Mouse (Mus musculus): Measurements from ENCODE around the gene Adgrb3. TPM values are rescaled to one million over a fixed set of nuclear protein-coding genes. Genes with fewer than 3 reads are reported as not detected.

Adgrb3 gene
- total and polyA plus RNA-seq, 2 experiments from 2014 or later, result 54.6 to 90.7 TPM

DNA sequence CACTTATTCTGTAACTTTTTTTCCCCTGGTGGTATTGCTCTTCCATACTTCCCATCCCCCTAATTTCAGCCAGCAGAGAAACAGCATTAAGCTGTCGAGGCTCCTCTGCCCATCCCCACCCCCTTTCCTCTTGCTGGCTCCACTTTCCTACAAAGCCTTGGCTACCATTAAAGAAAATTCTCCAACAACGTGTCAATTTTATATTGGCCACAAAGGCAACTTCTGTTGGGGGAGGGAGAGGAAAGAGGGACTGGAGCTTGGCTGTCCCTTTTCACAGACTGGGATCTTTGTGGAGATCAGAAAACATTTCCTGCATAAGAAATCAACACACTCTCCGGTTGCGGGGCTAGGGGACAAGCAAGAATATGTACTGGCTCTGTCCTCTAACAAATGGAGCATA is 4.9 kb downstream of the Adgrb3 start:
- Histone ChIP-seq H3K4me3 (ENCODE audit: low read depth, low read length) (peak overlapping the region; percentile 67), H3K4me1 (ENCODE audit: insufficient read depth, low read length) (peaks cover 9% of the 10 kb centered on the region; the same call in 1 of the 2 replicates), H3K9ac (replicated peaks; ENCODE audit: low read length, poor library complexity, severe bottlenecking) (peak overlapping the region; percentile 40), H3K27me3 (ENCODE audit: insufficient read depth, low read length) (no peaks in the 10 kb centered on the region), H3K4me2 (ENCODE audit: low read depth, low read length, poor library complexity, severe bottlenecking) (peak overlapping the region; percentile 54), H3K36me3 (ENCODE audit: insufficient read depth, low read length) (no peaks in the 10 kb centered on the region), H3K27ac (ENCODE audit: low read depth, low read length) (peak overlapping the region; percentile 39), H3K9me3 (ENCODE audit: low read length) (no peaks in the 10 kb centered on the region)
- WGBS, result 19% methylated on average over 4 of the region's 4 CpGs
- ATAC-seq (ENCODE audit: low FRiP score) (no peak), DNase-seq (ENCODE audit: low spot score) (peak; percentile 63)
- peak; percentile 12; the same call in 1 of the 2 replicates for TF ChIP-seq CTCF (IDR thresholded peaks at IDR 0.05)

- no peaks in the 10 kb centered on the region for H3K9me3 ChIP-seq (ENCODE audit: low read length)
- no peak overlapping the region; the same call in 1 of the 2 replicates for H3K27ac ChIP-seq (ENCODE audit: low read depth, low read length)
- peak overlapping the region; percentile 54 for H3K4me2 ChIP-seq (ENCODE audit: low read depth, low read length, poor library complexity, severe bottlenecking)
- ATAC-seq (ENCODE audit: low FRiP score), result no peak
- DNase-seq (ENCODE audit: low spot score), result peak; percentile 38
- H3K36me3 ChIP-seq (ENCODE audit: insufficient read depth, low read length), result no peaks in the 10 kb centered on the region
- H3K27me3 ChIP-seq (ENCODE audit: insufficient read depth, low read length), result no peaks in the 10 kb centered on the region
- WGBS, result 35% methylated on average over 10 of the region's 10 CpGs
- H3K4me3 ChIP-seq (ENCODE audit: low read depth, low read length), result peak overlapping the region; percentile 67
- peaks cover 9% of the 10 kb centered on the region; the same call in 1 of the 2 replicates for H3K4me1 ChIP-seq (ENCODE audit: insufficient read depth, low read length)
- TF ChIP-seq CTCF (IDR thresholded peaks at IDR 0.05), result no peak
- peak overlapping the region; percentile 40; the same call in 1 of the 2 replicates for H3K9ac ChIP-seq (replicated peaks; ENCODE audit: low read length, poor library complexity, severe bottlenecking)
These were observed 5.5 kb downstream of the Adgrb3 start for GRCm38 (mm10) chr1:25823961-25824360.

DNA sequence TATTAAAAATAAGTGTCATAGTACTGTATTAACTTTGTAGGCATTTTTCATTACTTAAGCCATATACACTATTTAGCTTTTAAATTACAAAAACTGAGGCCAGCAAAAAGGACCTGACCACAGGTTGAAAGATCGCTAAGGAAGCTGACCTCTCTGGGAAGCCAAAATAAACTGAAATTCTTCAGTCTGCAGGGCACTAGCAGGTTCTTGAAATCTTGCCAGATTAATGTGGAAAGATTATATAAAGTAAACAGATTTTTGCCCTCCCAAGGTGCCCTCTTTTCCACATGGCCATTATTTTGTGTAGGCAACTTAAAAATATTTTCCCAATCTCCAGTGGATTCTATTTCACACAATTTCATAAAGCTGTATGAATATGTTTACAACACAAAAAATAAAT is 14.0 kb downstream of the Adgrb3 start:
- ATAC-seq (ENCODE audit: low FRiP score), result no peak
- Histone ChIP-seq H3K27me3 (ENCODE audit: insufficient read depth, low read length) (no peaks in the 10 kb centered on the region), H3K4me3 (ENCODE audit: low read depth, low read length) (no peak overlapping the region), H3K4me2 (ENCODE audit: low read depth, low read length, poor library complexity, severe bottlenecking) (no peak overlapping the region), H3K9me3 (ENCODE audit: low read length) (no peaks in the 10 kb centered on the region), H3K36me3 (ENCODE audit: insufficient read depth, low read length) (no peaks in the 10 kb centered on the region), H3K9ac (replicated peaks; ENCODE audit: low read length, poor library complexity, severe bottlenecking) (no peak overlapping the region), H3K4me1 (ENCODE audit: insufficient read depth, low read length) (peaks cover under 1% of the 10 kb centered on the region; the same call in 1 of the 2 replicates), H3K27ac (ENCODE audit: low read depth, low read length) (no peak overlapping the region)
- DNase-seq (ENCODE audit: low spot score), result no peak
- no peak for TF ChIP-seq CTCF (IDR thresholded peaks at IDR 0.05)
- WGBS, result 79% methylated on average over 1 of the region's 1 CpGs

GRCm38 (mm10) chr1:25778784-25779183 is 50.7 kb downstream of the Adgrb3 start:
- H3K9ac ChIP-seq (replicated peaks; ENCODE audit: low read length, poor library complexity, severe bottlenecking), result no peak overlapping the region
- no peaks in the 10 kb centered on the region for H3K27me3 ChIP-seq (ENCODE audit: insufficient read depth, low read length)
- no peak overlapping the region for H3K27ac ChIP-seq (ENCODE audit: low read depth, low read length)
- H3K4me1 ChIP-seq (ENCODE audit: insufficient read depth, low read length), result no peaks in the 10 kb centered on the region
- TF ChIP-seq CTCF (IDR thresholded peaks at IDR 0.05), result no peak
- no peaks in the 10 kb centered on the region for H3K9me3 ChIP-seq (ENCODE audit: low read length)
- H3K4me3 ChIP-seq (ENCODE audit: low read depth, low read length), result no peak overlapping the region
- H3K36me3 ChIP-seq (ENCODE audit: insufficient read depth, low read length), result no peaks in the 10 kb centered on the region
- DNase-seq (ENCODE audit: low spot score) (no peak), ATAC-seq (ENCODE audit: low FRiP score) (no peak)
- 81% methylated on average over 1 of the region's 1 CpGs for WGBS
- H3K4me2 ChIP-seq (ENCODE audit: low read depth, low read length, poor library complexity, severe bottlenecking), result no peak overlapping the region

GRCm38 (mm10) chr1:25777459-25777858 is 52.0 kb downstream of the Adgrb3 start:
- no peak overlapping the region for H3K9ac ChIP-seq (replicated peaks; ENCODE audit: low read length, poor library complexity, severe bottlenecking)
- ATAC-seq (ENCODE audit: low FRiP score) (no peak), DNase-seq (ENCODE audit: low spot score) (no peak)
- no peak for TF ChIP-seq CTCF (IDR thresholded peaks at IDR 0.05)
- H3K27ac ChIP-seq (ENCODE audit: low read depth, low read length), result no peak overlapping the region
- H3K4me3 ChIP-seq (ENCODE audit: low read depth, low read length), result no peak overlapping the region
- H3K9me3 ChIP-seq (ENCODE audit: low read length), result no peaks in the 10 kb centered on the region
- no peaks in the 10 kb centered on the region for H3K27me3 ChIP-seq (ENCODE audit: insufficient read depth, low read length)
- WGBS, result 81% methylated on average over 4 of the region's 4 CpGs
- H3K4me1 ChIP-seq (ENCODE audit: insufficient read depth, low read length), result no peaks in the 10 kb centered on the region
- H3K4me2 ChIP-seq (ENCODE audit: low read depth, low read length, poor library complexity, severe bottlenecking), result no peak overlapping the region
- H3K36me3 ChIP-seq (ENCODE audit: insufficient read depth, low read length), result no peaks in the 10 kb centered on the region

GRCm38 (mm10) chr1:25775440-25776130 is 53.9 kb downstream of the Adgrb3 start:
- no peaks in the 10 kb centered on the region for H3K4me1 ChIP-seq (ENCODE audit: insufficient read depth, low read length)
- no peaks in the 10 kb centered on the region for H3K27me3 ChIP-seq (ENCODE audit: insufficient read depth, low read length)
- H3K4me3 ChIP-seq (ENCODE audit: low read depth, low read length), result no peak overlapping the region
- ATAC-seq (ENCODE audit: low FRiP score) (no peak), DNase-seq (ENCODE audit: low spot score) (no peak)
- WGBS, result 87% methylated on average over 3 of the region's 3 CpGs
- no peak overlapping the region for H3K9ac ChIP-seq (replicated peaks; ENCODE audit: low read length, poor library complexity, severe bottlenecking)
- no peaks in the 10 kb centered on the region for H3K36me3 ChIP-seq (ENCODE audit: insufficient read depth, low read length)
- no peak overlapping the region for H3K4me2 ChIP-seq (ENCODE audit: low read depth, low read length, poor library complexity, severe bottlenecking)
- H3K9me3 ChIP-seq (ENCODE audit: low read length), result no peaks in the 10 kb centered on the region
- no peak overlapping the region for H3K27ac ChIP-seq (ENCODE audit: low read depth, low read length)
- no peak for TF ChIP-seq CTCF (IDR thresholded peaks at IDR 0.05)
